Mouse (Mus musculus) neural tube, embryonic 10.5 days (tissue): ENCODE results near the gene Samd5.

Experiments
- DNase-seq: peaks from one replicate; pipeline ENCODE4 v3.0.0-alpha.2; 2017; ENCODE audit warnings: low spot score; ENCODE audit errors: extremely low spot score

Samd5 gene

DNA sequence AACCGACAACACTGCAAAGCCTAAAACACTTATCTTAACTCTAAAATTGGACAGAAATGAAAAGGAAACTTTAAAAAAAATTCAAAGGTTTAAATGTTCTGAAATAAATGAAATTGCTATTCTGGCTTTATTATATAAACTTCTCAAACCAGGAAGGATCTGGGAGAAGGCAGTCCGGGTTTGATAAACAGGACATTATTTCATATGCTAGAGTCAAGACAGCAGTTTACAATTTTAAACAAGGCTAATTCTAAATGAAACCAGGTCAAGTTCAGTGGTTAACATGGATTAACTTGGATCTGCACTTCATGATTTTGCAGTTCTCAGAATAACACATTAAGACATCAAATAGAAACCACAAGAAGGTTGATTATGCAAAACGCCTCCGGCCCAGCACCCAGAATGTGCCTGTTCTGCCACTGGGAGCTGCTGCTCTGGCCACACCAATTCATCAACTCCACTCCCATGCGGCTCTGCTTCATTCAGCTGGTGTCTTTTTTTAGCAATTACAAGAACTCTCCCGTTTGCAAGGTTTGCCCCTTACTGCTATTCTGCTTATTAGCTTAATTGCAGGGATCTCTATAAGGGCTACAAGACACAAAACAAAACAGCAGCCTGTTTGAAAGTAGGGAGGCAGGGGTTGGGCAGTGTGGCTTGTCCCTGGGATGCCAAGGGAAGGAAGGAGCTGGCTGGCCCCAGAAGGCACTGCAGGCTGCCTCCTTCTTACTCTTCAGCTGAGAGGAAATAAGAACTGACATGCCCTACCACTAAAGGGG is 24.8 kb downstream of the Samd5 start:
- no peak for DNase-seq

DNA sequence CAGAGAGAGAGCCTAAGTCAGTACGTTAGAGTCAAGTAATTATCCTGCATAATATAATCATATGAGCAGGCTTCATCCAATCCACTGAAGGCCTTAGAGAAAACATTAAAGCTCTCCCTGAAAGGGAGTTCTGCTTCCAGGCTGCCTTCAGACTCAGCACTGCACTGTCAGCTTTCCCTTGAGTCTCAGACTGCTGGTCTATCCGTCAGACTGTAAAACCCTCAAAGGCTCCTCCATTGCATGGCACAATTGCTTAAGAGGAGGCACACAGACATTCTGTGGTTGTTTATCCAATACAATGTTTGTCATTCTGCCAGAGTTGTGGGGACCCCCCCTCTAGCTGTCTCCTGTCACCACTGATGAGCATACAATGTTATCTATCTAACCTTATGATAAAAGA is 26.5 kb downstream of the Samd5 start:
- no peak for DNase-seq

DNA sequence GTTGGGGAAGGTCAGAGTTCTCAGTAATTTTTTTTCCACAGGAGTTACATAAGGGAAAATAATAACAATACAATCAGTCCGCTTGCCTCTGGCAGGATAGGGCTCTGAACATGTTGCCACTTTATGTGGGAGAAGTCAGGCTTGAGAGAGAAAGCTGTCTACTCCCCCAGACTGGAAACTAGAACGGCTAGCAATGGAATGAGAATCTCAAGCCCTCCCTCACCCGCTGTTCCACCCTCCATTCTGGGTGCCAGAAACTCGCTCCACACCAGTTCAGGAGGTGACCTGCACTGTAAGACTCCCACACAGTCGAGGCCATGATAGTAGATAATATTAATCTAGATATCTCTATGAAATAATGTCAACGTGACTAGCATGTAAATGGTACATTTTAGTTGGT is 27.3 kb downstream of the Samd5 start:
- DNase-seq: no peak

DNA sequence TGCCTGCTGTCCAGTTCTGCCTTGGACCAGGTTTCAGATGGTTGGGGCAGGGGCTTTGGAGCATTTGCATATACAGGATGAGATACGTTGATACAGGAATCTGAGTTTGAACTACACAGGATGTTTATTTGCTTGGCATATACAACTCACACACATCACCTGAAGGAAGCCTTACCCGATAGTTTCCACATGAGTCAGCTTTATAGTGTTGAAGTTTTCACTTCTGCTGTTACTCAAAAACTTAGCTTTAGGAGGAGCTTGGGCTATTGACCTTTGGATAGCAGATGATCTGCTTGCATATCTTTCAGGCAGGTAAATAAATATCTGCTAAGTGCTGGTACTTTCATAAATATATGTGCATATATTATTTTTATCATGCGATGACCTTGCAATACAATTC is 28.6 kb downstream of the Samd5 start:
- no peak for DNase-seq

DNA sequence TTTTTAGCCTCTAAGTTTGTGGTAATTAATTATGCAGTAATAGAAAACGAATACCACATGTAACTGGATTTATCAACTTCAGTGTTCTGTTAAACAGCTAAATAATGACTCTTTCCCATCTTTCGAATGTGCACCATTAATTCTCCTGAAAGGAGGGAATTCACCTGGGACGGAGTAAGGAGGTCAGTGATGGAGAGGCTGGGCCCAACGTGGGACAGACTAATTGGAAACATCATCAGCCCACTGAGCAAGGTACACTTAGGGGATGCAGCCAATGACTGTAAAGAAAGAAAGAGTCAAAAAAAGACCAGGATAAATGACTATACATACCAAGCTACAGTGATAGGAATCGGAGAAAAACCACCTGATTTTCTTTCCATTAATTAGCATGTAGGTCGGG is 31.5 kb downstream of the Samd5 start:
- DNase-seq: no peak

DNA sequence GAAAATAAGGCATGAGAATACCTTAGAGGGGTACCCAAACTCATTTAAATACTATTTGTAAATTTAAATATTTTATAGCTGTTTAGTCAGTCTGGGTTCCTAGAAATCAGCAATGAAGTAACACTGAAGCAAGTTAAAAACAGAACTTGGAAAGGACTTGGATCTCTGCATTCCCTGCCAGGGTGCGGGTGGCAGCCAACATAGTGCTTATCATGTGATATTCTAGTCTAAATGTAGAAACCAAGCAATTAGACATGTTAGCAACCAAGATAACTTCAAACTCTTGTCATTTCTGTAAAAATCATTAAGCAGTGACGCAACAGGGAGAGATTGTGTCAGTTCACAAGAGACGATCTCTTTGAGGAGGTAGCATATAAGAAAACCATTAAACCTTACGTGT is 32.9 kb downstream of the Samd5 start:
- DNase-seq: no peak

DNA sequence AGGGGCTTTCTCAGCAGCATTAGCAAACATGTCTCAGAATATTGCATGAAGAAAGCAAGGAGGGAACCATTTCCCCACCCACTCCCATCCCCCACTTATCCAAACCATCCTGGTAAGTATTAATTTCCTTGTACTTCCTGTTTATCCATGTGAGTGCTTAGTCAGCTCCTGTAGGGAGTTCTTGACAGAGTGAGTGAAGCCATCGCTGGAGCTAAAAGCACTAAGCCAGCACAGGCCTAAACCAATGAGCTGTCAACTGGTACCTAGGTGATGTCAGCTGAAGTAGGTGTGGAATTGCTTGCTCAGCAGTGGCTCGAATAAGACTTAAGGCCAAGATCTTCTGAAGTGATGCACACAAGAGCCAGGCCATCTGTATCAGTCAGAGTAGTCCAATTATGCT is 34.3 kb downstream of the Samd5 start:
- no peak for DNase-seq

DNA sequence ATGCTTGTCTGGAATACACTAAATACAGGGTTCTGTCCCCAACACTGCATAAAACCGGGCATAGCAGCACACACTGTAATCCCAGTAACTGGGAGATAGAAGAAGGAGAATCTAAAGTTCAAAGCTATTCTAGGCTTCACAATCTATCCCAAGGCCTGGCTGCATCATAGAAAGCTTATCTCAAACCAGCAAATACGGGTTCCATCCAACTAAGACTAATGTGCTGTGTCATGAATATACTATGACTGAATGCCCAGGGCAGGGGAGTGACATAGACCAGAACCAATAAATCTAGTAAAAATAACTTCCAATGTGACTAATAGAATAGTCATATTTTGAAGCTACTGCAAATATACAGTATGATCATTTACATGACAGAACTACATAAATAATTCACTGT is 35.0 kb downstream of the Samd5 start:
- no peak for DNase-seq

DNA sequence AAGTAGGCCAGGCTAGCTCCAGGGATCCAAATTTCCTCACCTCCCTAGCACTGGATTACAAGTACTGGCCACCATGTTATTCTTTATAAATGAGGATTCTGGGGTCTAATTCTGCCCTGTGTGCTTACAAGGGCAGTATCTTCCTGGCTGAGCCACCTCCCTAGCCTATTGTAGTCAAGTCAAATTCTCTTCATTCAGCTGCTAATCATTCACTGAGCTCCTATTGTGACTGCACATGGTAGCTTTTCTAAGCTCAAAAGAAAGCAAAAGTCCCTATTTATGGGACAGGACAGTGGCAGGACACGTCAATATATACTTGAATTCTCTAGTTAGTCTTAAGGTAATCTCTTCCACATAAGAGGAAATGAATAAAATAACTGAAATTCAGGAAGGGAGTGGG is 49.7 kb downstream of the Samd5 start:
- no peak for DNase-seq

DNA sequence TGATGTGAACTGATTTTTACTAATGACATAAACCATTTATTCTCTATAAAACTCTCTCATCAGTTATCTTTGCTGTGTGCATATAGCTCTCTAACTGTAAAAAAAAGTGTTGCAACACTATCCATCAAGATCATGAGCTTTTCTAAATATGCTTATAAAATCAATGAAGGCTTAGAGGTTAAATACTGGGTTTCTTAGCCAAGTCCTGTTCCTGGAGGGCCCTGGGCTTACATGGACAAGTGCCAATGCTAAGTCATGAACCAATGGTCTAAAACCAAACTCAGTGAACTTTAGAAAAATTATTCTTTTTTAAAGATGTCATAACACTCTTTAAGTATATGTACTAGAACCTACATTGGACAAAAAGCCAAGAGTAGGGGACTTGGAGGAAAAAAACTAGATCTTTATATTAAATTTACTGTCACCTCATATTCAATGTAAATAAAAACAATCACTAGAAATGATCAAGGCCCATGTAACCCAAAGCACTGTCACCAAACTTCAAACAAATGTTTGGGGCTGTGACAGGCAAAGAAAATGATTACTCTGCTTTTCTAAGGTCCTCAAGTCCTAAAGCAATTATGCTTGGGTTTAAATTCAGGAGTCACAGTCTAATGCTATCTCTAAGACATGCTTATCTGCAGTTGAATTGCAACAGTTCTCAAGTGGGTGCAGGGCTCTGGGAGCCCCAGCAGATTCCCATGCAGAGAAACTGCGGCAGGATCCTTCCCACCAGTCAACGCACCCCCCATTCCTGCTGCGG is 52.9 kb downstream of the Samd5 start:
- no peak for DNase-seq

DNA sequence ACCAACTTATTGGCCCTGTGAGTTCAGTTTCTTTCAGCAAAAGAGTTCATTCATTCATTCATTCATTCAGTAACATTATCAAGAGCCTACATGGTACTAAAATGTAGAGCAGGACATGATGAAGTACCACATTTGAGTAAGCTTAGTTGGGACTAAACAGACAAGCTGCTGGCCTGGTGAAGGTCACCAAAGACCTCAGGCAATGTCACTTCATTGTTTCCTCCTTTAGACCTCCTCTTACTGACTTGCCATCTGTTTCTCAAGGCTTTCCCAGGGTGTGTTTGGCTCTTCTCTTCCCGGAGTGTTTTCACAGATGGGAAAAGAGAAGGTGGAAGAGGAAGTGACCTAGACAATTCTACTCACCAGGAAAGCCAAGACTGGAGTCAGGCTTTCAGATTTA is 54.0 kb downstream of the Samd5 start:
- no peak for DNase-seq

DNA sequence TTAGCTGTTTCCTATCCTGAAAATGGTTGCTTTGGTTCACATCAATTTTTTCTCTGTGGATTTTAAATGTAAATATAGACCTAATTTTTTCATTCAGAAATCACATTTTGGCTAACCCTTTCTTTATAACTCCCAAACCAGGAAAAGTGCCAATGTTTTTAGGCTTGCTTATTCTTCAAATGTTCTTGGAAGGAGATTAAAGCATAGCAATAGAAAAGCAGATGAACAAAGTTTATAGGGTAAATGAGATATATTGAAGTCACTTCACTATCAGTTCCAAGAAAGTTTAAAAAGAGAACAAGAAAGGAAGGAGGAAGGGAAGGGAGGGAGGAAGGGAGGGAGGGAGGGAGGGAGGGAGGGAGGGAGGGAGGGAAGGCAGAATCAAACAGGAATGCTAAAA is 60.0 kb downstream of the Samd5 start:
- no peak for DNase-seq

DNA sequence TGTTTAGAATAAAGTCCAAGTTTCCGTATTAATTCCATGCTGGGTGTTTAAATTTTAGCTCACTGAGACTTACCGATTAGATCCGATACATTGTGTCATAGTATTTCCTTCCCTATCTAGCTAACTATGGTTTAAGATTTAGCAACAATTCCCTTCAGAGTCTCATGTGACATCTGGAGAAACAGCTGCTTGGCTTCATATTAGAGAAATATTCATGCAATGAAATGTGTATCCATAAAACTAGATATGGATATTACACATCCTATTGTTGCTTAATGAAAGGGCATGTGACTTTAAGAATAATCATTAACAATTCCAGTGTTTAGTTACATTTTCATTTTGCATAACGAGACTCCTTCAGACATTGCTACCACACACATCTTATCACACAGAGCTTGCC is 66.2 kb downstream of the Samd5 start:
- no peak for DNase-seq

DNA sequence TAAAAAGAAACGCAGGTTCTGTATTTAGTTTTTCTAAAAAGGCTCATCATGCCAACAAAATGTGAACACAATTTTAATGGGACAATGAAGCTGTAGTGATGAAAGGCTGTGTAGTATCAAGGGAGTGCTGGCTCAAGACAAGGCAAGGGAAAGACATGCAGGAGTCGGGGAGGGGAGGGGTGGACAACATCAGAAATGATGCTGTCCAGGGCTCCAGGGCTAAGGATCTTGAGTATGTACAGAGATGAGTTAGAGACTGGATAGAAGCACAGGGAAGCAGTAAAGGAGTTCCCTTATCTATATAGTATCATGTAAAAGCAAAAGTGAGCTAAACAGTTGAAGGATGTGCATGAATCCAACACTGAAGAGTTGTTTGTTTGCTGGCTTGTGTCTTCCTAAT is 67.9 kb downstream of the Samd5 start:
- DNase-seq: no peak

DNA sequence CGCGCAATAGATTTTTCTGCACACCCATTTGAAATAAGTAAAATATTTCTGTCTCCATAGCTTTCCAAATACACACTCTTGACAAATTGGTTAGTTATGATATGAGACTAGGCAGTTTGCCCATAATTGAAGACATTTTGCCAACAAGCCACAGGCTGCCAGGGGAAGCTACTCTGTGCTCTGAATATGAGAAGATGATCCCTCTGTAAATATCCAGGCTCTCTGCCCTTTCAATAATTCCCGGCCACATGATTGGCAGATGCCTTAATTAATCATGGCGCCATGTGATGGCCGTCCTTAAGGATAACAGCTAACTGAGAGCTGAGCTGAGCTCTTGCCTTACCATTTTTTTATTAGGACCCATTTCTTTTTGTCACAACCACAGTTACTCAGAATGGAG is 69.4 kb downstream of the Samd5 start:
- no peak for DNase-seq

DNA sequence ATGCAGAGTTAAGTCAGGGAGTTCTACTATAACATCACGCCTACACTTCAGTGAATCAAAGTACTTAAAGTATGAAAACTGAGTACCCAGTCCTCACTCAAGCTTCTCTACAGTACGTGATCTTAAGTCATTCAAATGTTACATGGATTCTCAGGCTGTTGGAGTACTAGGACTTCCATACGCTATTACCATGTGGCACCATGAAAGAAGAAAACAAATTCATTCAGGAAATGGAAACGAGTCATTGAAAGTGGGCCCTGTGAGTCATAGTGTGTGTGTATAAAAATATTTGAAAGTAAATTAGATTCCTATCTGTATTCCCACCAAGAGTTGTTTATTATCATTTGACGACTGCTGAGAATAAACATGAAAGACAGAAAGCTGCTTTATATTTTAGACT is 71.7 kb downstream of the Samd5 start:
- no peak for DNase-seq

DNA sequence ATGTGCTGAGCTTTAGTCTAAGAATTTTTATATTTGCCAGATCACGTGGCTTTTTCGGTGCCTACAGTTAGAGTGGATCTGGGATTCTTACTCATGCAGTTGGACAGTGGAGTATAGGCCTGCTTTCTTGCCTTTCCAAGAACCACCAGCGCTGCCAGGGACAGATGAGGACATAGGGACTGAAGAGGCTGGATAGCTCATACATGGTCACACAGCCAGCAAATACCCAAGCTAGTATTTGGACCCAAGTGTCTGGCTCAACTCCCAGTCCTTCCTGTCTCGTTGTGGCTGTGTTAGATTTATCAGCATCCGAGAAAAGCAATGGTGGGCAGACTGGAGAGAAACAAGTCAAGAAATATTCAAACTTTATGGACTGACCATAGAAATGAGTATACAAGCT is 72.2 kb downstream of the Samd5 start:
- DNase-seq: no peak

DNA sequence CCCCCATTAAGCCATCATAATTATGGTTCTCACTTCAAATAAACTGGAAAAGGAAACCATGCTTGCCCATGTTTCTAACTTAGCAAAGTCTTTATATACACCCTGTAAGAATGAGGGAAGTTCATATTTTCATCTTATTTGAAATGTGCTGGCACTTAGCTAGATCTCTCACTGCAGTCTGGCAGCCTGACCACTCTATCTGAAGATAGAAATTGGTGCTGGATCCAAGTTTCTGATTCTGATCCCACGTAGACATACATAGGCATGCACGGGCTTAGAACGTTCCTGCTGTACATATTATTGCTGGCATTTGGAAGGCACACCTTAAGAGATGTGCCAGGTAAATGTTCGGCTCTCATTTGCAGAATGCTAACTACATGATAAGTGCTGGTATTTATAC is 72.6 kb downstream of the Samd5 start:
- no peak for DNase-seq

DNA sequence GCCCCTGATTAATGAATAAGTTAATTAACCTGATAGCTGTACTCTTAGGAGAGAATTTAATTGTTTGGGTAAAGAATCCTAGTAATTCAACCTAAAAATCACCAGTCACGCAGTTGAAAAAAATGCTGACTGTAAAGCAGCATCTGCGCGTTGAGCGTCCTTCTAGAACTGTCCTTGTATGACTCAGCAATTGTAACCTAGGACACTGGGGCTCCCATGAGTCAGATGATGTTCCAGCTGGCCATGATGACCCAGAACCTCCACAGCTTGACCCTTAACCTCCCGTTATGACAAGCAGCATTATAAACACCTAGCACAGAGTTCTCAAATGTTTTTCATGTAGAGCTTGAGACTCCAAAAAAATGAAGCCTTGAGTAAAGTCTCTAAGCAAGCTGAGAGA is 78.8 kb downstream of the Samd5 start:
- no peak for DNase-seq

DNA sequence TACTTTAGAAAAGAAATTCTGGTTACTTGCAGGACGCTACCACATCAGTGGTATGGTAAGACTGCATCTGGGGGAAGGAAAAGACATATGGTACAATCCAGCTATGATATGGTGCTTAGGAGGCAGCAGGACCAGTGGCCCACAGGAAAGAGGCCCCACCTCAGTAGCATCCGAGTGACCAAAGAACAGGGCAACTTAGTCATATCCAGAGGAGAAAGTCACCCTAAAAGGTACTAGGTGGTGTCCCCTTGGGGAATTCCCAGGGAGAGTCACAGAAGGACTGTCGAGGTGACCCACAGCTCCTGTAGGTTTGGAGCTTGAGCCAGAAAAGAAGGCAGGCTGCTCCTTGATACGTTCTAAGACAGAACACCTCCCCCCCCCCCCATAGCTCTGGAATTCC is 80.3 kb downstream of the Samd5 start:
- DNase-seq: no peak

DNA sequence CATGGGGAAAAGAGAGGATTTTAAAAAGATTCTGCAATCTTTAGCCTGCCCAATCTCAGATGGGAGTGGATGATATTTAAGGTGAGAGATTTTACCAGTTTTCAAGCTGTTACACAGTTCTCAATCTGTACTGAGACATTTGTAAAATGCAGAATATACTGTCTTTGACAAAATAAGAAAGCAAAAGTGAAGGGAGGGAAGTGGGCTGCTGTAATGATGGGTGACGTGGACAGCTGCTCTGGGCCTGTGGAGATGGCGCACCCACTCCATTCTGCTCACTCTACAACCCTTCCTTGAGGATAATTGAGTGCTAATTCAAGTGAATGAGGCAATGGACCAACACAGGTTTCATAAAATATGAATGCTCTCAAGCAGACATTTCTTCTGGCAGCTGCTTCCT is 84.4 kb downstream of the Samd5 start:
- no peak for DNase-seq

DNA sequence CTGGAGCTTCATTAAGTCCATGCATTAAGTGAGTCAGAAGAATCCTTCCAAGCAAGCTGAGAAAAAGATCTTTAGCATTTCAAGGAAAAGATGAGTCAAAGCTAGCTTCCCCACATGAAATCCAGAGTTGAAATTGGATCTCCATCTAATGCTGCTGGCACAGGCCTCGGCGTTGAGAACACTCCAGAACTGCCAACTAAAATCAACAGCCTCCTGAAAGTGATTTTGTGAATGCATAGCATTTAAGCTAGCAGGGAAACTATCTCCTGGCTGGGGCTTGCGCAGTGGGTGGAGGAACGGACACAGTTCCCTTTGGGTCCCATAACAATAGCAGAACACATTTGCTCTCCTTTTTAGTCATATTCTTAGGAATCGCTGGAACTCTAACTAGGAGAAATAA is 88.7 kb downstream of the Samd5 start:
- DNase-seq: no peak

DNA sequence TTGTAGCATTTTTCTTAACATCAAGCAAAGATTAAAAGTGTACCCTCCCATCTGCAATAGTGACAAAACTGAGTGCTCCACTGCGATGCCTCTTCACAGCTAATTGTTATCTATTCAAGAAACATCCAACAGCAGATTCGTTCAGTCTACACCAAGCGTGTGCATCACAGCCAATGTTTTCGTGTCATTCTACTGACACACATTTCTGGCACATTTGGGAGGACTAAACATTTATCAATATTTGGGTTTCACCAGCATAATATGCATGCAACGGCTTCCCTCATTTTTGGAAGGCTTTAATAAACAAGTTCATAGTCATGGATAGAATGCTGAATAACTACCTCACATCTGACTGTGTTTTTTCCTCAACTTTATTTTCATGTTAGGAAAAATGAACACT is 95.6 kb downstream of the Samd5 start:
- no peak for DNase-seq
